ENCODE assay signal across 9 mouse cellular contexts in genomic region chr11:60293683-60294629, GRCm38 (mm10). TPM values are rescaled to one million over a fixed set of nuclear protein-coding genes. Genes with fewer than 3 reads are reported as not detected.
A peak's percentile ranks its signal among the peaks of the same experiment; 100 is the strongest.
DNase-seq lines count a peak whose midpoint lies in the region; ATAC-seq and TF ChIP-seq lines count a peak whose summit lies in the region.
"Had no signal": no experiment of that assay in that cellular context is flagged by ENCODE, and none has a peak within 500 bp of the region (broad histone marks: within the 10 kb centered on the region; RNA-seq: fewer than 3 reads in every experiment).

No protein-coding gene starts in this region.

- 0 out of 2 replicates have a peak, but pooled peaks have one; percentile 53 for ATAC-seq in hindbrain, embryonic 15.5 days (ENCODE audit: low FRiP score, low read depth)
- 0 out of 2 replicates have a peak, but pooled peaks have one; percentile 43 for ATAC-seq in midbrain, embryonic 14.5 days (ENCODE audit: low FRiP score, low TSS enrichment)

- H3K36me3 ChIP-seq in kidney, adult 2 months (ENCODE audit: control insufficient read depth, insufficient read depth, low read length) = no peaks in the 10 kb centered on the region
- no peaks in the 10 kb centered on the region for H3K36me3 ChIP-seq in hindbrain, embryonic 15.5 days
- H3K36me3 ChIP-seq in midbrain, embryonic 14.5 days (ENCODE audit: control insufficient read depth, insufficient read depth, low read length) = no peaks in the 10 kb centered on the region

- no peak for DNase-seq in kidney, adult 2 months
- no peak for DNase-seq in kidney, postnatal 4 days
- peak; percentile 94 for DNase-seq in brain, embryonic 14.5 days (ENCODE audit: low read depth)
- peak; percentile 60 for DNase-seq in midbrain, embryonic 14.5 days
- no peak for DNase-seq in ovary, postnatal 36 days (ENCODE audit: low spot score)
- no peak for DNase-seq in heart, adult 9 months (ENCODE audit: low spot score in 2 of 2)
- DNase-seq in cerebellum, postnatal 4 days (ENCODE audit: low spot score in 2 of 2) = no peak
- DNase-seq: lung, postnatal 14 days had no signal

- 62% methylated on average over 6 of the region's 6 CpGs for WGBS in kidney, adult 2 months
- 60% methylated on average over 6 of the region's 6 CpGs for WGBS in hindbrain, embryonic 15.5 days
- 66% methylated on average over 6 of the region's 6 CpGs for WGBS in midbrain, embryonic 14.5 days

- H3K4me2 ChIP-seq in hindbrain, embryonic 15.5 days = no peak overlapping the region
- H3K4me2 ChIP-seq in midbrain, embryonic 14.5 days (ENCODE audit: low read length) = no peak overlapping the region

- peaks cover 13% of the 10 kb centered on the region; the same call in 1 of the 2 replicates for H3K4me1 ChIP-seq in kidney, adult 2 months (ENCODE audit: control insufficient read depth, insufficient read depth, low read length)
- H3K4me1 ChIP-seq in hindbrain, embryonic 15.5 days (replicated peaks) = peaks cover 54% of the 10 kb centered on the region
- H3K4me1 ChIP-seq in midbrain, embryonic 14.5 days (ENCODE audit: control insufficient read depth, insufficient read depth, low read length) = peaks cover 38% of the 10 kb centered on the region

- no peaks in the 10 kb centered on the region for H3K9me3 ChIP-seq in hindbrain, embryonic 15.5 days
- H3K9me3 ChIP-seq in midbrain, embryonic 14.5 days (ENCODE audit: control insufficient read depth, low read length) = no peaks in the 10 kb centered on the region

- H3K27me3 ChIP-seq in kidney, adult 2 months (replicated peaks; ENCODE audit: control insufficient read depth, insufficient read depth, low read length) = no peaks in the 10 kb centered on the region
- no peaks in the 10 kb centered on the region for H3K27me3 ChIP-seq in hindbrain, embryonic 15.5 days
- no peaks in the 10 kb centered on the region for H3K27me3 ChIP-seq in midbrain, embryonic 14.5 days (ENCODE audit: control insufficient read depth, insufficient read depth, low read length)

- no peak overlapping the region for H3K9ac ChIP-seq in hindbrain, embryonic 15.5 days
- no peak overlapping the region for H3K9ac ChIP-seq in midbrain, embryonic 14.5 days (replicated peaks; ENCODE audit: low read length)

- H3K4me3 ChIP-seq in kidney, adult 2 months (ENCODE audit: insufficient read depth, low read depth, low read length) = no peak overlapping the region
- no peak overlapping the region for H3K4me3 ChIP-seq in hindbrain, embryonic 15.5 days
- no peak overlapping the region for H3K4me3 ChIP-seq in midbrain, embryonic 14.5 days (replicated peaks; ENCODE audit: low read depth, low read length)

- TF ChIP-seq POLR2A in kidney, adult 2 months (IDR thresholded peaks at IDR 0.05; ENCODE audit: low read depth, low read length) = no peak
- no peak for TF ChIP-seq POLR2A in brain, embryonic 14.5 days (IDR thresholded peaks at IDR 0.05; ENCODE audit: borderline replicate concordance, extremely low read depth, insufficient read depth, insufficient read length, poor library complexity, severe bottlenecking)

- TF ChIP-seq CTCF in kidney, adult 2 months (conservative IDR thresholded peaks at IDR 0.05; ENCODE audit: insufficient read depth, insufficient read length, low read depth, low read length) = no peak
- no peak for TF ChIP-seq CTCF in brain, embryonic 14.5 days (IDR thresholded peaks at IDR 0.05; ENCODE audit: borderline replicate concordance, extremely low read depth, insufficient read depth, insufficient read length)

- peak overlapping the region; percentile 72 for H3K27ac ChIP-seq in kidney, adult 2 months (ENCODE audit: insufficient read depth, low read depth, low read length)
- H3K27ac ChIP-seq in hindbrain, embryonic 15.5 days (replicated peaks) = peak overlapping the region; percentile 69
- H3K27ac ChIP-seq in midbrain, embryonic 14.5 days (replicated peaks; ENCODE audit: low read depth, low read length) = peak overlapping the region; percentile 79

RNA-seq across cellular contexts. Expression of gene Tom1l2, which starts 58.7 kb away (rescaled TPM):
- 95.2 and 125 TPM in 2 replicates for polyA plus RNA-seq in kidney, adult 2 months (2012; rRNA removed)
- 69.3 and 82.1 TPM in 2 replicates for polyA plus RNA-seq in brain, embryonic 14.5 days (2012; rRNA removed)
- 65.4 and 71.4 TPM in 2 replicates for polyA plus RNA-seq in hindbrain, embryonic 15.5 days (2015; fragmentation: Nextera tagmentation; extraction: Ambion mirVana)
- 48.5 and 50.9 TPM in 2 replicates for polyA plus RNA-seq in midbrain, embryonic 14.5 days (2014; fragmentation: Nextera tagmentation; extraction: Ambion mirVana)

RNA-seq across cellular contexts. Expression of gene Drc3, which starts 59.2 kb away (rescaled TPM):
- polyA plus RNA-seq in kidney, adult 2 months (2012; rRNA removed) = 2.6 and 2.8 TPM in 2 replicates
- polyA plus RNA-seq in brain, embryonic 14.5 days (2012; rRNA removed) = 6.0 and 7.1 TPM in 2 replicates
- 7.1 and 7.7 TPM in 2 replicates for polyA plus RNA-seq in hindbrain, embryonic 15.5 days (2015; fragmentation: Nextera tagmentation; extraction: Ambion mirVana)
- polyA plus RNA-seq in midbrain, embryonic 14.5 days (2014; fragmentation: Nextera tagmentation; extraction: Ambion mirVana) = 5.3 and 6.1 TPM in 2 replicates

Comparison
In these comparisons a context has a peak if more than half of its experiments do, and no peak if none do; other contexts are left out.
1. DNase-seq: peak in brain, embryonic 14.5 days (single experiment) and midbrain, embryonic 14.5 days (single experiment); none in kidney, adult 2 months (single experiment), kidney, postnatal 4 days (0 of 2), ovary, postnatal 36 days (single experiment), heart, adult 9 months (0 of 2) and cerebellum, postnatal 4 days (0 of 2).
2. Peak in every context shown above with its lines, with median percentiles within 50 percentile points of each other: H3K27ac ChIP-seq.